Mouse (Mus musculus) heart, embryonic 12.5 days (tissue): ENCODE results near the gene Pbx3. TPM values are rescaled to one million over a fixed set of nuclear protein-coding genes. Genes with fewer than 3 reads are reported as not detected.

ENCODE experiments used
- ATAC-seq: fragments of 200-750 bp; cut with Nextera tagmentation; 2 replicates; pipeline ENCODE4 v1.8.0; 2017; ENCODE audit warnings: moderate TSS enrichment, moderate library complexity; ENCODE audit not compliant: insufficient number of reproducible peaks, low FRiP score
- H3K27ac ChIP-seq: fragments of 300-500 bp; sonication (generic); 2 replicates; pipeline ENCODE4 v1.5.1; 2016; ENCODE audit warnings: mild to moderate bottlenecking, moderate library complexity; ENCODE audit not compliant: poor library complexity, severe bottlenecking
- H3K27me3 ChIP-seq: fragments of 300-500 bp; sonication (generic); replicated peaks from 2 replicates; pipeline ENCODE4 v1.6.1; 2016; ENCODE audit warnings: mild to moderate bottlenecking, moderate library complexity
- H3K36me3 ChIP-seq: fragments of 300-500 bp; sonication (generic); 2 replicates; pipeline ENCODE4 v1.6.1; 2016; ENCODE audit warnings: mild to moderate bottlenecking, moderate library complexity
- H3K4me1 ChIP-seq: fragments of 300-500 bp; sonication (generic); replicated peaks from 2 replicates; pipeline ENCODE4 v1.6.1; 2016; ENCODE audit warnings: mild to moderate bottlenecking
- H3K4me2 ChIP-seq: fragments of 300-500 bp; sonication (generic); 2 replicates; pipeline ENCODE4 v1.6.1; 2016; ENCODE audit warnings: mild to moderate bottlenecking, moderate library complexity
- H3K4me3 ChIP-seq: fragments of 300-500 bp; sonication (generic); 2 replicates; pipeline ENCODE4 v1.5.1; 2016; ENCODE audit warnings: mild to moderate bottlenecking
- H3K9ac ChIP-seq: fragments of 300-500 bp; sonication (generic); 2 replicates; pipeline ENCODE4 v1.6.1; 2016; ENCODE audit warnings: mild to moderate bottlenecking, moderate library complexity
- H3K9me3 ChIP-seq: fragments of 300-500 bp; sonication (generic); replicated peaks from 2 replicates; pipeline ENCODE4 v1.6.1; 2016; ENCODE audit warnings: mild to moderate bottlenecking, moderate library complexity
- whole genome bisulfite sequencing: fragments of 180-500 bp; shearing (Covaris S2); methylation state at CpG from one replicate; pipeline ENCODE4 v1.1.7; 2016; 5-methylcytosine and 5-hydroxymethylcytosine counted together
- polyA plus RNA-seq: library from polyadenylated mRNA; unstranded; fragments of >200 nt; fragmentation: Nextera tagmentation; extraction: Ambion mirVana; gene quantifications from 2 replicates; pipeline ENCODE4 v1.2.1, GENCODE M21; 2016

Pbx3 gene
- polyA plus RNA-seq, 1 experiment from 2014 or later, result 33.1 TPM

GRCm38 (mm10) chr2:34146431-34146830 lies 226.5 kb downstream of the Pbx3 start:
- Histone ChIP-seq H3K9me3 (no peaks in the 10 kb centered on the region), H3K9ac (no peak overlapping the region), H3K27me3 (no peaks in the 10 kb centered on the region; the same call in 1 of the 2 replicates), H3K4me3 (no peak overlapping the region), H3K36me3 (no peaks in the 10 kb centered on the region), H3K4me2 (no peak overlapping the region), H3K4me1 (no peaks in the 10 kb centered on the region), H3K27ac (no peak overlapping the region)
- WGBS, result 75% methylated on average over 1 of the region's 1 CpGs
- ATAC-seq, result no peak

- Histone ChIP-seq H3K4me1 (no peaks in the 10 kb centered on the region), H3K27me3 (no peaks in the 10 kb centered on the region), H3K27ac (no peak overlapping the region), H3K4me2 (no peak overlapping the region), H3K9me3 (0 out of 2 replicates have a peak, but pooled peaks cover 4% of the 10 kb centered on the region), H3K9ac (no peak overlapping the region), H3K36me3 (no peaks in the 10 kb centered on the region), H3K4me3 (no peak overlapping the region)
- WGBS, result 73% methylated on average over 5 of the region's 5 CpGs
- no peak for ATAC-seq
Measured at GRCm38 (mm10) chr2:34139470-34140158, 233.3 kb downstream of the Pbx3 start.

GRCm38 (mm10) chr2:34135316-34135715 lies 237.6 kb downstream of the Pbx3 start:
- H3K9ac ChIP-seq, result no peak overlapping the region
- H3K4me1 ChIP-seq, result no peaks in the 10 kb centered on the region
- no peaks in the 10 kb centered on the region for H3K36me3 ChIP-seq
- WGBS, result 76% methylated on average over 7 of the region's 7 CpGs
- no peaks in the 10 kb centered on the region for H3K27me3 ChIP-seq
- 0 out of 2 replicates have a peak, but pooled peaks cover 3% of the 10 kb centered on the region for H3K9me3 ChIP-seq
- H3K27ac ChIP-seq, result no peak overlapping the region
- no peak overlapping the region for H3K4me3 ChIP-seq
- ATAC-seq, result no peak
- no peak overlapping the region for H3K4me2 ChIP-seq

- WGBS, result 84% methylated on average over 1 of the region's 1 CpGs
Measured at GRCm38 (mm10) chr2:34132751-34133150, 240.2 kb downstream of the Pbx3 start.

GRCm38 (mm10) chr2:34129674-34130267 lies 243.2 kb downstream of the Pbx3 start:
- Histone ChIP-seq H3K27ac (no peak overlapping the region), H3K9me3 (0 out of 2 replicates have a peak, but pooled peaks cover 3% of the 10 kb centered on the region), H3K4me3 (no peak overlapping the region), H3K27me3 (0 out of 2 replicates have a peak, but pooled peaks cover 4% of the 10 kb centered on the region), H3K36me3 (no peaks in the 10 kb centered on the region), H3K9ac (no peak overlapping the region), H3K4me2 (0 out of 2 replicates have a peak overlapping the region, but pooled peaks have one; percentile 9), H3K4me1 (no peaks in the 10 kb centered on the region)
- no peak for ATAC-seq
- WGBS, result 57% methylated on average over 13 of the region's 13 CpGs

More at GRCm38 (mm10) chr2:34132751-34133150, 240.2 kb downstream of the Pbx3 start:
- Histone ChIP-seq H3K4me2 (no peak overlapping the region), H3K27me3 (no peaks in the 10 kb centered on the region), H3K36me3 (no peaks in the 10 kb centered on the region), H3K9me3 (0 out of 2 replicates have a peak, but pooled peaks cover 3% of the 10 kb centered on the region), H3K9ac (no peak overlapping the region), H3K4me1 (no peaks in the 10 kb centered on the region), H3K27ac (no peak overlapping the region), H3K4me3 (no peak overlapping the region)
- no peak for ATAC-seq

GRCm38 (mm10) chr2:34127871-34128270 lies 245.1 kb downstream of the Pbx3 start:
- no peak overlapping the region for H3K4me3 ChIP-seq
- 56% methylated on average over 1 of the region's 1 CpGs for WGBS
- no peak overlapping the region for H3K27ac ChIP-seq
- H3K9ac ChIP-seq, result no peak overlapping the region
- H3K4me2 ChIP-seq, result no peak overlapping the region
- 0 out of 2 replicates have a peak, but pooled peaks cover 3% of the 10 kb centered on the region for H3K9me3 ChIP-seq
- H3K4me1 ChIP-seq, result 0 out of 2 replicates have a peak, but pooled peaks cover 4% of the 10 kb centered on the region
- 0 out of 2 replicates have a peak, but pooled peaks cover 4% of the 10 kb centered on the region for H3K27me3 ChIP-seq
- no peaks in the 10 kb centered on the region for H3K36me3 ChIP-seq
- no peak for ATAC-seq

GRCm38 (mm10) chr2:34123896-34124295 lies 249.0 kb downstream of the Pbx3 start:
- H3K36me3 ChIP-seq, result no peaks in the 10 kb centered on the region
- WGBS, result 58% methylated on average over 12 of the region's 12 CpGs
- H3K4me2 ChIP-seq, result no peak overlapping the region
- no peak for ATAC-seq
- H3K27me3 ChIP-seq, result 0 out of 2 replicates have a peak, but pooled peaks cover 7% of the 10 kb centered on the region
- no peak overlapping the region for H3K9ac ChIP-seq
- H3K9me3 ChIP-seq, result 0 out of 2 replicates have a peak, but pooled peaks cover 3% of the 10 kb centered on the region
- H3K4me3 ChIP-seq, result no peak overlapping the region
- H3K4me1 ChIP-seq, result 0 out of 2 replicates have a peak, but pooled peaks cover 4% of the 10 kb centered on the region
- H3K27ac ChIP-seq, result no peak overlapping the region

Other genes starting within 250 kb of the Pbx3 start
- 63.4 and 64.8 TPM in 2 replicates for gene Mapkap1, start 33.6 kb upstream of the Pbx3 start, polyA plus RNA-seq